Mouse (Mus musculus) induced T-regulatory cell, adult 2 months (primary cell): ENCODE data around the gene Mdn1.

ENCODE experiments used
- DNase-seq: peaks from one replicate; pipeline ENCODE4 v3.0.0-alpha.2; 2012; ENCODE audit warnings: low read depth

The Mdn1 gene

DNA sequence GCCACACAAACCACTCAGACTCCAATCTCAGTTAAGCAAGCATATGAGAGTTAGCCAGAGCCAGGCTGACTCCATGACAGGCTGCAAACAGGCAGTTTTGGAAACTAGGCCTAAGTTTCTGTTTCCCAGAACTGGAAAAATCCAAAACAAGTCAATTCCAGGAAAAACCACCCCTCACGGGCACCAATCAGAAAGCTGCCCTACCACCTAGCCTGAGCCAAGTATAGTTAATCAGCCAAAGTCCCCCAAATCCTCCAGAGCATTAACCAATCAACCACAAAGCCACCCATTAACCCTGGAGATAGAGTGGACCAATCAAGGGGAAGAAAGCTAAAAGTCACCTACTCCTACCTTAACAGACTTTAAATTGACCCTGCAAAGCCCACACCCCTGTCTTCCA lies 130.2 kb downstream of the Mdn1 start:
- DNase-seq = no peak

DNA sequence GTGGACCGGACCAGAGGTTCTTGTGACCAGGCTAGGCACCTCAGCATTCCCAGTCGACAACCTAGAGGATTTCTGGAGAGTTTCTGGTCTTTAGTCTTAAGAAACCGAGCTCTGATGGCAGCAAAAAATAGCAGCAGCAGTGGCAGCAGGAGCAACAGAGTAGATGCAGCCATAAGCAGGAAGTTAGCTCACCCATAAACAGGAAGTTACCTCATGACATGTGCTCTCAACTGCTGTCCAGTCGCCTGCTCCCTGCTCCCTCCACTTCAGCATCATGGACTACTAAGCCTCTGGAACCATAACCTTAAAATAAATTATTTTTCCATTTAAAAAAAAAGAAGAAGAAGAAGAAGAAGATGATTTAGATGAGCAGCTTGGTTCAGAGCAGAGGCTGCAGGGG lies 132.1 kb downstream of the Mdn1 start:
- no peak for DNase-seq

DNA sequence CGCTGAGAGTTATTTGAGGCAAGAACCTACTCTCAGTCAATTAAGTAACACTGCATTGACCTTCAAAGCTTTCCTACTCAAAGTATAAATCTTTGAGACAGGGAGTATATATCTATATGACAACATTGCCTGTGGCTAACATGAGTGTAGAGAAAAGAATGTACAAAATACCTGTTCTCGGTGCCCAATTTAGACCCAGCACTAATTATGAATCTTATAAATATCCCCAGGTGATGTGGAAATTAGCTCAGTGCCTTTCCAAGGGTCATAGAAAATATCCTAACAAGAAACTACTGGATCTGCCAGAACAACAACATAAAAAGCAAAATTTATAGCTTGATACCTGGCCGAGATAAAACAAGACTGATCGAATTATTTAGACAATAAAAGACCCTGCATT lies 142.1 kb downstream of the Mdn1 start:
- DNase-seq = no peak

DNA sequence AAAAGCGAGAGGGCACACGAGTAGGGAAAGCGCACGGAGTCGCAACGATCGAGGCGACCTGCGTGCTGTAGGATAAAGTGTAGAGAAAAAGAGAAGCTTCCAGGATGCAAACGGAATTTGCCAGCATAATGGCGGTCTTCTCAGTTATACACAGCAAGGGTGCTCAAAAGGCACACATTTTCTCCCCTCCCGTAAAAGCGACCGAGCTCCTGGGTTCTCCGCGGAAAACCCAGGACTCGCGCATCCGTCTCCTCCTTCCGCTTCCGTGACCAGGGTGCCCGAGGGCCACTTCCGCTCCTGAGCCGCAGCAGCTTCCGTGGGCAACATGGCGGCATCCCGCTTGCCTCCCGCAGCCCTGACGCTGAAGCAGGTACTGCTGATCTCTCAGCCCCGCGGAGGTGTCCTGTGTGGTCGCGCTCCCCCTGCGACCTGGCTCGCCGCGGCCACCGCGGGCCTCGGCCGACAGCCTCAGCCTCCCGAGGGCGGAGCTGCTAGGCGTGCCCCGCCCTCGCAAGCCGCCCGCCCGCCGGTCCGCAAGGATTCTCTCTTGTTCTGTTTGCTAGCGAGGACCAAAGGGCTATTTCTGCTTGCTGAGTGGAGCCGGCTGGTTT lies 143.2 kb downstream of the Mdn1 start, which contains the start of gene Lyrm2:
Lyrm2 (plus strand) TSS at position 288 of the 611 bp plus-strand sequence.
- DNase-seq = peak; percentile 91

DNA sequence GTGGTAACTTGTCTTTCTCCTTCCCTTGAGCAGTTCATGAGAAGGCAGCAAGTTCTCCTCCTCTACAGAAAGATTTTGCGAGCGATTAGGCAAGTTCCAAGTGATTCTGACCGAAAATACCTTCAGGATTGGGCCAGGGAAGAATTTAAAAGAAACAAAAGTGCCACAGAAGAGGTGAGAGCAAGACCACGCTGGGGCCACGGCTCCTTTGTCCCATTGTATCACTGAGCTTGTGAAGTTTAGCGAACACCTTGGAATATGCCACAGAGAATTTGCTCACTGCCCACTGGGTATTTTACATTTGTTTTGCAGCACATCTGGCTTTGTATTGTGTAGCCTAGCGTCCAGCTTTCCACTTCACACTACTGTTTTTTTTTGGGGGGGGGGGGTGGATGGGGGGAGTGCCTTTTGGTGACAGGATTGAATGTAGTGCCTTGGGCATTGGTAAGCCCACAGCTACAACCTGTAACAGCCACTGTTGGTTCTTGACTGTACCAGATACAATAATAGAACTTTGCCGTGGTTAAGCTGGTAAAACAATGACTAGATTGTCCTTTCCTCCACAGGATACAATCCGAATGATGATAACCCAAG lies 143.8 kb downstream of the Mdn1 start:
- DNase-seq = no peak

DNA sequence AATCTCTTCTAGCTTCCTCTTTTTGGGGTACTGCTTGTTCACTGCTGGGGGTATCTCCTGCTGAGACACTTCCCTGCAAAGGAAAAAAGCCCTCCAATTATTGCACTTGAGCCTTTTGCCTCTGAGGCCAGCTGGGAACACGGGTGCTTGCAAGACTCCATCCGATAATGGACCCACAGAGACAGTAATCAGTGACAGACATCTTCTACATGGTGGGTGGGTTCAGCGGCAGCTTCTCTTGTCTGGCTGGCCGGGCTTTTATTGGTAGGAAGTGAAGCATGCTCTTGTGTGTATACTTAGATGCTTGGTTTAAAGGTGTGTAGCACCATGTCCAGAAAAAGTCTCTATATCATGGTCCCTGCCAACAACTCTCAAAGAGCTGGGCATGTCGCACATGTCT lies 160.6 kb downstream of the Mdn1 start:
- DNase-seq = no peak

DNA sequence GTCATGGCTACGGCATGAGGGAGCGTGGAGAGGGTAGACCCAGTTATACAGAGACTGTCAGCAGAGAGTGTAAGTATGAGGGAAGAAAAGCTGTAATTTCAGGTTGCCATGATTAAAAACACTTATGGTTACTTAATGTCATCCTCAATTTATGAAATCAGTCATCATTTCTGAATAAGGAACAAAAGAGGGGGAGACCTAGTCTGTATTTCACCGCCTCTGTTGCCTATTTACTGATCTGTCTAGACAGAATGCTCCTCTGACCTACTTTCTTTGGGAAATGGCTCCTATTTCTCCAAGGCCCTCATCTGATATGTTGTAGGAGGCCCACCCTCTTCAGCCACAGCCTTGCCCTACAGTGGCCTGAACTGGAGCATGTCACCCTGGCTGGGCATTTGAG lies 163.8 kb downstream of the Mdn1 start:
- no peak for DNase-seq

DNA sequence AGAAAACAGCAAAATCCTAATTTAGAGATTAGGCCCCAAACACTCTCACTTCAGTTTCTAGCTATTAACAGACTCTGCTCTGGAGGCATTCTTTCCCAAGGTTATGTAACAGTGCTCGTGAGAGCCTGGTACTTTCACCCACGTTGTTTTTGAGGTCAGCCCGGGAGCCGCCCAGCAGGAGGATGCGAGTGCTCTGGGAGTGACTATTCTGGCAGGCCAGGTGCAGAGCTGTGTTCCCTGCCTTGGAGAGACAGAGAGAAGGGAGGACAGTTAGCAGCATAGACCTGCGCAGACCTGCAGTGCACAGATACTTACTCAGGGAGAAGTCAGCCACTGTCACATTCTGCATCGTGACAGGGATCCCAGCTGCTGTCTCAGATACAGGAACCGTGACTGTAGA lies 167.3 kb downstream of the Mdn1 start:
- DNase-seq = no peak
